Mouse (Mus musculus): ENCODE measurements around the gene Olfr323.

Gene Olfr323

GRCm38 (mm10) chr11:58630401-58630800 is at the start of gene Olfr323:
TSS of gene Olfr323 (minus strand) at chr11:58630501.
- no peak for DNase-seq (ENCODE audit: extremely low spot score)

GRCm38 (mm10) chr11:58671825-58672224 is 41.5 kb upstream of the Olfr323 start:
- DNase-seq (ENCODE audit: extremely low spot score), result no peak

GRCm38 (mm10) chr11:58669252-58669651 is 39.0 kb upstream of the Olfr323 start:
- DNase-seq (ENCODE audit: extremely low spot score), result no peak

GRCm38 (mm10) chr11:58658596-58658995 is 28.3 kb upstream of the Olfr323 start, which contains the start of gene Olfr322:
TSS of gene Olfr322 (plus strand) at chr11:58658782.
- DNase-seq (ENCODE audit: extremely low spot score), result no peak

GRCm38 (mm10) chr11:58655151-58655550 is 24.9 kb upstream of the Olfr323 start:
- DNase-seq (ENCODE audit: extremely low spot score), result no peak

GRCm38 (mm10) chr11:58643350-58643749 is 13.0 kb upstream of the Olfr323 start:
- DNase-seq (ENCODE audit: extremely low spot score), result peak; percentile 31

GRCm38 (mm10) chr11:58641638-58642358 is 11.5 kb upstream of the Olfr323 start:
- no peak for DNase-seq (ENCODE audit: extremely low spot score)

GRCm38 (mm10) chr11:58641057-58641456 is 10.8 kb upstream of the Olfr323 start:
- no peak for DNase-seq (ENCODE audit: extremely low spot score)

- peak; percentile 50 for DNase-seq (ENCODE audit: extremely low spot score)
Observed at GRCm38 (mm10) chr11:58640272-58640867, 10.1 kb upstream of the Olfr323 start, which contains the start of gene Trim58. TSS of gene Trim58 (plus strand) at chr11:58640465.

- DNase-seq (ENCODE audit: extremely low spot score), result no peak
Observed at GRCm38 (mm10) chr11:58638176-58638701, 7.9 kb upstream of the Olfr323 start.

GRCm38 (mm10) chr11:58636376-58636977 is 6.2 kb upstream of the Olfr323 start:
- DNase-seq (ENCODE audit: extremely low spot score), result peak; percentile 55

- DNase-seq (ENCODE audit: extremely low spot score), result no peak
Observed at GRCm38 (mm10) chr11:58634878-58635277, 4.6 kb upstream of the Olfr323 start.

GRCm38 (mm10) chr11:58626146-58626545 is 4.2 kb downstream of the Olfr323 start:
- no peak for DNase-seq (ENCODE audit: extremely low spot score)

- no peak for DNase-seq (ENCODE audit: extremely low spot score)
Observed at GRCm38 (mm10) chr11:58618793-58619192, 11.5 kb downstream of the Olfr323 start.

- DNase-seq (ENCODE audit: extremely low spot score), result no peak
Observed at GRCm38 (mm10) chr11:58618369-58618768, 11.9 kb downstream of the Olfr323 start.

GRCm38 (mm10) chr11:58615975-58616374 is 14.3 kb downstream of the Olfr323 start, which contains the start of gene 2210407C18Rik:
TSS of gene 2210407C18Rik (minus strand) at chr11:58616075.
- no peak for DNase-seq (ENCODE audit: extremely low spot score)

GRCm38 (mm10) chr11:58614526-58614925 is 15.8 kb downstream of the Olfr323 start:
- DNase-seq (ENCODE audit: extremely low spot score), result no peak

GRCm38 (mm10) chr11:58613359-58613758 is 16.9 kb downstream of the Olfr323 start:
- DNase-seq (ENCODE audit: extremely low spot score), result no peak

- no peak for DNase-seq (ENCODE audit: extremely low spot score)
Observed at GRCm38 (mm10) chr11:58607030-58607429, 23.3 kb downstream of the Olfr323 start.

GRCm38 (mm10) chr11:58606177-58606919 is 24.0 kb downstream of the Olfr323 start:
- DNase-seq (ENCODE audit: extremely low spot score), result no peak

GRCm38 (mm10) chr11:58605228-58605627 is 25.1 kb downstream of the Olfr323 start:
- DNase-seq (ENCODE audit: extremely low spot score), result no peak

- no peak for DNase-seq (ENCODE audit: extremely low spot score)
Observed at GRCm38 (mm10) chr11:58604688-58605087, 25.6 kb downstream of the Olfr323 start.

Measured in embryo, embryonic 9.5 days (tissue).